Mouse (Mus musculus) limb, embryonic 11.5 days (tissue): ENCODE results near the gene Vwc2l. TPM values are rescaled to one million over a fixed set of nuclear protein-coding genes. Genes with fewer than 3 reads are reported as not detected.
A peak's percentile ranks its signal among the peaks of the same experiment; 100 is the strongest.

Experiments used
- ATAC-seq: fragments of 200-750 bp; cut with Nextera tagmentation; 2 replicates; pipeline ENCODE4 v1.8.0; 2017; ENCODE audit warnings: low read depth; ENCODE audit not compliant: insufficient number of reproducible peaks, low FRiP score, low TSS enrichment
- DNase-seq: peaks from one replicate; pipeline ENCODE4 v3.0.0-alpha.2; 2015; ENCODE audit warnings: low spot score
- H3K27ac ChIP-seq: fragments of 300-500 bp; sonication (generic); replicated peaks from 2 replicates; pipeline ENCODE4 v1.5.1; 2014; ENCODE audit warnings: low read depth, mild to moderate bottlenecking, low read length
- H3K27me3 ChIP-seq: fragments of 300-500 bp; sonication (generic); 2 replicates; pipeline ENCODE4 v1.6.1; 2014; ENCODE audit warnings: mild to moderate bottlenecking, low read length, mixed read lengths; ENCODE audit not compliant: control insufficient read depth, insufficient read depth
- H3K36me3 ChIP-seq: fragments of 300-500 bp; sonication (generic); 2 replicates; pipeline ENCODE4 v1.6.1; 2014; ENCODE audit warnings: mild to moderate bottlenecking, low read length, moderate library complexity, mixed read lengths; ENCODE audit not compliant: control insufficient read depth, insufficient read depth
- H3K4me1 ChIP-seq: fragments of 300-500 bp; sonication (generic); 2 replicates; pipeline ENCODE4 v1.6.1; 2014; ENCODE audit warnings: low read length, mixed read lengths; ENCODE audit not compliant: control insufficient read depth, insufficient read depth
- H3K4me2 ChIP-seq: fragments of 300-500 bp; sonication (generic); 2 replicates; pipeline ENCODE4 v1.6.1; 2014; ENCODE audit warnings: low read depth, mild to moderate bottlenecking, moderate library complexity; ENCODE audit not compliant: severe bottlenecking
- H3K4me3 ChIP-seq: fragments of 300-500 bp; sonication (generic); 2 replicates; pipeline ENCODE4 v1.5.1; 2014; ENCODE audit warnings: low read depth, low read length
- H3K9ac ChIP-seq: fragments of 300-500 bp; sonication (generic); 2 replicates; pipeline ENCODE4 v1.6.1; 2014; ENCODE audit warnings: mild to moderate bottlenecking, low read length
- H3K9me3 ChIP-seq: fragments of 300-500 bp; sonication (generic); 2 replicates; pipeline ENCODE4 v1.6.1; 2016; ENCODE audit warnings: low read length; ENCODE audit not compliant: control insufficient read depth
- WGBS: fragments of 180-500 bp; shearing (Covaris S2); extraction: QIAGEN DNeasy Blood & Tissue Kit; methylation state at CpG from one replicate; pipeline ENCODE4 v1.1.7; 2014; 5-methylcytosine and 5-hydroxymethylcytosine counted together
- polyA plus RNA-seq: library from polyadenylated mRNA; unstranded; fragments of >200 nt; fragmentation: Nextera tagmentation; extraction: Ambion mirVana; gene quantifications from 2 replicates; pipeline ENCODE4 v1.2.1, GENCODE M21; 2014

Vwc2l gene
- not detected in 2 replicates for polyA plus RNA-seq

GRCm38 (mm10) chr1:70725655-70726066 is at the start of gene Vwc2l:
Vwc2l (plus strand) TSS chr1:70725715.
- 13% methylated on average over 13 of the region's 13 CpGs for WGBS
- no peaks in the 10 kb centered on the region for H3K27me3 ChIP-seq
- H3K9me3 ChIP-seq = no peaks in the 10 kb centered on the region
- H3K4me3 ChIP-seq = no peak within 1 kb of the TSS
- no peak within 1 kb of the TSS for H3K4me2 ChIP-seq
- DNase-seq (peak; percentile 92), ATAC-seq (0 out of 2 replicates have a peak, but pooled peaks have one; percentile 54)
- no peak within 1 kb of the TSS for H3K27ac ChIP-seq
- H3K4me1 ChIP-seq = no peaks in the 10 kb centered on the region
- H3K9ac ChIP-seq = no peak within 1 kb of the TSS
- H3K36me3 ChIP-seq = no peaks in the 10 kb centered on the region

GRCm38 (mm10) chr1:70692529-70692928 is 33.0 kb upstream of the Vwc2l start:
- no peak overlapping the region for H3K9ac ChIP-seq
- DNase-seq (no peak), ATAC-seq (no peak)
- 84% methylated on average over 2 of the region's 2 CpGs for WGBS
- no peaks in the 10 kb centered on the region for H3K27me3 ChIP-seq
- no peaks in the 10 kb centered on the region for H3K36me3 ChIP-seq
- no peak overlapping the region for H3K4me2 ChIP-seq
- H3K9me3 ChIP-seq = no peaks in the 10 kb centered on the region
- H3K4me3 ChIP-seq = no peak overlapping the region
- no peaks in the 10 kb centered on the region for H3K4me1 ChIP-seq
- H3K27ac ChIP-seq = no peak overlapping the region

GRCm38 (mm10) chr1:70700270-70700669 is 25.2 kb upstream of the Vwc2l start:
- H3K27me3 ChIP-seq = no peaks in the 10 kb centered on the region
- no peaks in the 10 kb centered on the region for H3K9me3 ChIP-seq
- no peak for ATAC-seq
- no peak overlapping the region for H3K4me3 ChIP-seq
- no peak for DNase-seq
- H3K4me1 ChIP-seq = no peaks in the 10 kb centered on the region
- 82% methylated on average over 5 of the region's 5 CpGs for WGBS
- no peak overlapping the region for H3K27ac ChIP-seq
- no peak overlapping the region for H3K9ac ChIP-seq
- no peak overlapping the region for H3K4me2 ChIP-seq
- no peaks in the 10 kb centered on the region for H3K36me3 ChIP-seq

GRCm38 (mm10) chr1:70703934-70704333 is 21.6 kb upstream of the Vwc2l start:
- ATAC-seq (no peak), DNase-seq (no peak)
- Histone ChIP-seq H3K27me3 (no peaks in the 10 kb centered on the region), H3K4me1 (no peaks in the 10 kb centered on the region), H3K27ac (no peak overlapping the region), H3K9me3 (no peaks in the 10 kb centered on the region), H3K36me3 (no peaks in the 10 kb centered on the region), H3K4me2 (no peak overlapping the region), H3K9ac (no peak overlapping the region), H3K4me3 (no peak overlapping the region)
- WGBS = 76% methylated on average over 3 of the region's 3 CpGs

- ATAC-seq (no peak), DNase-seq (no peak)
- no peak overlapping the region for H3K9ac ChIP-seq
- H3K4me1 ChIP-seq = no peaks in the 10 kb centered on the region
- no peaks in the 10 kb centered on the region for H3K36me3 ChIP-seq
- H3K9me3 ChIP-seq = no peaks in the 10 kb centered on the region
- no peak overlapping the region for H3K4me3 ChIP-seq
- WGBS = 89% methylated on average over 3 of the region's 3 CpGs
- no peak overlapping the region for H3K27ac ChIP-seq
- no peak overlapping the region for H3K4me2 ChIP-seq
- no peaks in the 10 kb centered on the region for H3K27me3 ChIP-seq
These were observed 19.7 kb upstream of the Vwc2l start for GRCm38 (mm10) chr1:70705821-70706220.

GRCm38 (mm10) chr1:70725045-70725444 is 470 bp upstream of the Vwc2l start:
- H3K4me3 ChIP-seq = no peak overlapping the region
- 60% methylated on average over 5 of the region's 5 CpGs for WGBS
- no peaks in the 10 kb centered on the region for H3K36me3 ChIP-seq
- H3K4me1 ChIP-seq = no peaks in the 10 kb centered on the region
- H3K9ac ChIP-seq = no peak overlapping the region
- H3K9me3 ChIP-seq = no peaks in the 10 kb centered on the region
- DNase-seq = no peak
- H3K27ac ChIP-seq = no peak overlapping the region
- no peak overlapping the region for H3K4me2 ChIP-seq
- no peak for ATAC-seq
- no peaks in the 10 kb centered on the region for H3K27me3 ChIP-seq

- Histone ChIP-seq H3K9me3 (no peaks in the 10 kb centered on the region), H3K4me3 (no peak overlapping the region), H3K36me3 (no peaks in the 10 kb centered on the region), H3K27me3 (no peaks in the 10 kb centered on the region), H3K27ac (no peak overlapping the region), H3K4me1 (no peaks in the 10 kb centered on the region), H3K4me2 (no peak overlapping the region), H3K9ac (no peak overlapping the region)
- DNase-seq (no peak), ATAC-seq (no peak)
These were observed 61.6 kb downstream of the Vwc2l start for GRCm38 (mm10) chr1:70787146-70787545.

GRCm38 (mm10) chr1:70791636-70792035 is 66.1 kb downstream of the Vwc2l start:
- no peak for DNase-seq
- WGBS = 91% methylated on average over 5 of the region's 5 CpGs
- Histone ChIP-seq H3K4me2 (no peak overlapping the region), H3K9ac (no peak overlapping the region), H3K4me1 (no peaks in the 10 kb centered on the region), H3K36me3 (no peaks in the 10 kb centered on the region), H3K4me3 (no peak overlapping the region), H3K27ac (no peak overlapping the region), H3K9me3 (no peaks in the 10 kb centered on the region), H3K27me3 (no peaks in the 10 kb centered on the region)
- ATAC-seq = no peak

GRCm38 (mm10) chr1:70795094-70795493 is 69.6 kb downstream of the Vwc2l start:
- H3K4me2 ChIP-seq = no peak overlapping the region
- no peaks in the 10 kb centered on the region for H3K36me3 ChIP-seq
- WGBS = 85% methylated on average over 4 of the region's 4 CpGs
- no peaks in the 10 kb centered on the region for H3K9me3 ChIP-seq
- no peaks in the 10 kb centered on the region for H3K27me3 ChIP-seq
- no peaks in the 10 kb centered on the region for H3K4me1 ChIP-seq
- no peak overlapping the region for H3K4me3 ChIP-seq
- ATAC-seq (no peak), DNase-seq (no peak)
- no peak overlapping the region for H3K27ac ChIP-seq
- H3K9ac ChIP-seq = no peak overlapping the region
